Mouse (Mus musculus): ENCODE data around the gene Elp4.

- TF ChIP-seq GATA1 (IDR thresholded peaks at IDR 0.05; ENCODE audit: borderline replicate concordance, low read length): no peak
- TF ChIP-seq FLI1 (IDR thresholded peaks at IDR 0.05; ENCODE audit: low read length): no peak
These were observed 216.4 kb downstream of the Elp4 start for GRCm38 (mm10) chr2:105688011-105688410.

Measured in megakaryocyte, embryonic 14.5 days (primary cell).